Mouse (Mus musculus) liver, postnatal 0 days (tissue): ENCODE results near the gene Pex14. TPM values are rescaled to one million over a fixed set of nuclear protein-coding genes. Genes with fewer than 3 reads are reported as not detected.

Experiments
- ATAC-seq: fragments of 200-750 bp; cut with Nextera tagmentation; 2 replicates; pipeline ENCODE4 v1.8.0; 2017; ENCODE audit warnings: mild to moderate bottlenecking, moderate library complexity
- DNase-seq: peaks from one replicate; pipeline ENCODE4 v3.0.0-alpha.2; 2016
- H3K27ac ChIP-seq: fragments of 300-500 bp; sonication (generic); 2 replicates; pipeline ENCODE4 v1.5.1; 2014; ENCODE audit warnings: antibody characterized with exemption, moderate library complexity, mild to moderate bottlenecking, low read depth
- H3K27me3 ChIP-seq: fragments of 300-500 bp; sonication (generic); 2 replicates; pipeline ENCODE4 v1.6.1; 2014; ENCODE audit warnings: low read length, control low read depth, mixed read lengths; ENCODE audit not compliant: insufficient read depth
- H3K36me3 ChIP-seq: fragments of 300-500 bp; sonication (generic); replicated peaks from 2 replicates; pipeline ENCODE4 v1.6.1; 2014; ENCODE audit warnings: mild to moderate bottlenecking, control low read depth, low read length, moderate library complexity, mixed read lengths; ENCODE audit not compliant: insufficient read depth
- H3K4me1 ChIP-seq: fragments of 300-500 bp; sonication (generic); 2 replicates; pipeline ENCODE4 v1.6.1; 2014; ENCODE audit warnings: antibody characterized with exemption, mild to moderate bottlenecking, control low read depth; ENCODE audit not compliant: insufficient read depth
- H3K4me2 ChIP-seq: fragments of 300-500 bp; sonication (generic); 2 replicates; pipeline ENCODE4 v1.6.1; 2014; ENCODE audit warnings: low read depth, mild to moderate bottlenecking, low read length, moderate library complexity, mixed read lengths
- H3K4me3 ChIP-seq: fragments of 300-500 bp; sonication (generic); 2 replicates; pipeline ENCODE4 v1.5.1; 2014; ENCODE audit warnings: low read depth, low read length
- H3K9ac ChIP-seq: fragments of 300-500 bp; sonication (generic); replicated peaks from 2 replicates; pipeline ENCODE4 v1.6.1; 2014; ENCODE audit warnings: mild to moderate bottlenecking, moderate library complexity
- H3K9me3 ChIP-seq: fragments of 300-500 bp; sonication (generic); 2 replicates; pipeline ENCODE4 v1.6.1; 2016; ENCODE audit warnings: mild to moderate bottlenecking, control low read depth, low read length, mixed read lengths
- CTCF ChIP-seq: sonication (generic); IDR thresholded peaks from 2 replicates; pipeline ENCODE4 v1.5.1; 2016; ENCODE audit warnings: antibody characterized with exemption, low read depth
- EP300 ChIP-seq: IDR thresholded peaks from 2 replicates; pipeline ENCODE4 v1.6.1; 2016; ENCODE audit warnings: antibody characterized with exemption, low read depth, mild to moderate bottlenecking
- WGBS: fragments of 180-500 bp; shearing (Covaris S2); extraction: QIAGEN DNeasy Blood & Tissue Kit; methylation state at CpG from one replicate; pipeline ENCODE4 v1.1.7; 2014; ENCODE audit not compliant: insufficient replicate concordance; 5-methylcytosine and 5-hydroxymethylcytosine counted together
- polyA plus RNA-seq: library from polyadenylated mRNA; unstranded; fragments of >200 nt; fragmentation: Nextera tagmentation; extraction: Ambion mirVana; gene quantifications from 2 replicates; pipeline ENCODE4 v1.2.1, GENCODE M21; 2015

The Pex14 gene
- 47.5 and 53.6 TPM in 2 replicates for polyA plus RNA-seq

DNA sequence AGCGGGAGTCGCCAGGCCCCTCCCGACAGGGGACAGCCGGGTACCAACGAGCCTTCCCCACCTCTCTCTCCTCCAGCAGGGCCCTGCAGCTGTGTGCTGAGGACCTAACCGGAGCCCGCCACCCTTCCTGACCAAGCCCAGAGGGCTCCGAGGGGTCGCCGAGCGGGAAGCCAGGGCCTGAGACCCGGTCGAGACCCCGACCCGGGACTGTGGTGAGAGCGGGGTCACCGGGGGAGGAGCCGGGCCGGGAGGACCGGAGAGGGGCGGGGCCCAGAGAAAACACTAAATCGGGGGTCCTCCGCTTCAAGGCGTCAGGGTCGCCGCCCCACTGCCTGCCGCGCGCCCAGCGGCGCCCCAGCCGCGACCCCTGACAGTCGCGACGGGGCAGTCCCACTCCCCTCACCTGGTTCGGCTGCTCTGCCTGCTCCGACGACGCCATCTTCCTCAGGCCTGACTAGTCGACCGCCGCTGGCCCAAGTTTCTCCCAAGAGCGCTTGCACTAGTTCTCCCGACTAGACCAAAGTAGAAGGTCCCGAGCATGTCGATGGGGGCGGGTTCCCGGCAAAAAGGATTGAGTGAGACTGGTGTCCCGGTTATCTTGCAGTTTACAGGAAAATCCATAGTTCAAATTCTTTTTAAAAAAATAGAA, at the start of gene Pex14:
TSS of gene Pex14 (minus strand) at position 508 of the 649 bp plus-strand sequence.
- no peaks in the 10 kb centered on the region for H3K9me3 ChIP-seq
- DNase-seq (peak; percentile 90), ATAC-seq (peak; percentile 70)
- peak within 1 kb of the TSS; percentile 82 for H3K27ac ChIP-seq
- no peak for TF ChIP-seq CTCF
- no peak for TF ChIP-seq EP300
- H3K9ac ChIP-seq = peak within 1 kb of the TSS; percentile 92
- WGBS = 0% methylated on average over 47 of the region's 50 CpGs
- peak within 1 kb of the TSS; percentile 86 for H3K4me2 ChIP-seq
- H3K36me3 ChIP-seq = no peaks in the 10 kb centered on the region
- no peaks in the 10 kb centered on the region for H3K27me3 ChIP-seq
- H3K4me3 ChIP-seq = peak within 1 kb of the TSS; percentile 95
- H3K4me1 ChIP-seq = peaks cover 14% of the 10 kb centered on the region

DNA sequence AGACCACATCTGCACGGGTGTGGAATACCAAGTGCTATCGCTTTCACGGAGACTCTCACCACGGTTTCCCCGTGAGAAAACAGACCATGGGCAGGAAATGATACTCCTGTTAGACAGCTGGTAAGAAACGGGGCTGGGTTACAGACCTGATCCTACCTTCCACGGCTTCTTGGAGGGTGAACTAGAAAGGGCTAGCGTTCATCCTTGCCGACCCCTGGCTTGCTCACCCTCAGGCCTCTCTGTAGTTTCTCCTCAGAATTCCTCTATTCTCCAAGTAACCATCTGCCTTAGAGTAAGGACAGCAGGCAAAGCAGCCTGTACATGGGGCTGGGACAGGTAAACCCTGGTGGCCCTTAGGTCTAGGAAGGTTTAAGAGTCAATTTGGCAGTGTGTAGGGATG, 49.5 kb upstream of the Pex14 start:
- H3K36me3 ChIP-seq = peaks cover 32% of the 10 kb centered on the region
- 61% methylated on average over 9 of the region's 9 CpGs for WGBS
- DNase-seq = no peak

GRCm38 (mm10) chr4:149148084-149148483, 48.4 kb upstream of the Pex14 start:
- Histone ChIP-seq H3K27ac (peak overlapping the region; percentile 62), H3K9me3 (no peaks in the 10 kb centered on the region), H3K27me3 (no peaks in the 10 kb centered on the region), H3K9ac (no peak overlapping the region), H3K4me1 (peaks cover 16% of the 10 kb centered on the region), H3K4me2 (no peak overlapping the region), H3K36me3 (peaks cover 21% of the 10 kb centered on the region), H3K4me3 (no peak overlapping the region)
- ATAC-seq = no peak
- TF ChIP-seq EP300 (no peak), CTCF (no peak)
- no peak for DNase-seq
- 72% methylated on average over 4 of the region's 4 CpGs for WGBS

More for the DNA sequence above, 49.5 kb upstream of the Pex14 start:
- H3K27me3 ChIP-seq = no peaks in the 10 kb centered on the region
- no peak overlapping the region for H3K9ac ChIP-seq
- H3K4me1 ChIP-seq = peaks cover 16% of the 10 kb centered on the region
- H3K27ac ChIP-seq = peak overlapping the region; percentile 86
- no peak overlapping the region for H3K4me3 ChIP-seq
- no peak for TF ChIP-seq CTCF
- TF ChIP-seq EP300 = no peak
- 0 out of 2 replicates have a peak, but pooled peaks have one; percentile 2 for ATAC-seq
- no peak overlapping the region for H3K4me2 ChIP-seq
- no peaks in the 10 kb centered on the region for H3K9me3 ChIP-seq

DNA sequence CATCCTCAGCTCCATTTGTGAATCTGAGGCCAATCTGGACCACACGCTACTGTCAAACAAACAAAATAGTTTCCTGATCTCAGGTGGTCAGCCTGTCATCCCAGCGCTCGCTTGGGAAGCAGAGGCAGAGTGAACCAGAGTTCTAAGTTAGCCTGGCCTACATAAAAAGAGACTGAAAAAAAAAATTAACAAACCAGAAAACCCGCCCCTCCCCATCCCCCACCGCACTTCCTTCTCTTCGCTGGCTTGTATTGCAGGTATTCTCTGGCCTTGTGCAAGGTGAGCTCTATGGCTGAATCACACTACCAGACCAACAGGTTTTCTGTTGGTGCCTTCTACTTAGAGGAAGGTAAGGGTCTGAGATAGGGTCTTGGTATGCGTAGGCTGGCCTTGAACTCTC, 47.9 kb upstream of the Pex14 start:
- TF ChIP-seq EP300 = no peak
- TF ChIP-seq CTCF = no peak
- H3K27me3 ChIP-seq = no peaks in the 10 kb centered on the region
- no peaks in the 10 kb centered on the region for H3K9me3 ChIP-seq
- peaks cover 16% of the 10 kb centered on the region for H3K4me1 ChIP-seq
- no peak overlapping the region for H3K4me2 ChIP-seq
- DNase-seq (no peak), ATAC-seq (no peak)
- WGBS = 48% methylated on average over 7 of the region's 7 CpGs
- H3K27ac ChIP-seq = peak overlapping the region; percentile 62
- no peak overlapping the region for H3K9ac ChIP-seq
- H3K36me3 ChIP-seq = peaks cover 16% of the 10 kb centered on the region
- H3K4me3 ChIP-seq = no peak overlapping the region

DNA sequence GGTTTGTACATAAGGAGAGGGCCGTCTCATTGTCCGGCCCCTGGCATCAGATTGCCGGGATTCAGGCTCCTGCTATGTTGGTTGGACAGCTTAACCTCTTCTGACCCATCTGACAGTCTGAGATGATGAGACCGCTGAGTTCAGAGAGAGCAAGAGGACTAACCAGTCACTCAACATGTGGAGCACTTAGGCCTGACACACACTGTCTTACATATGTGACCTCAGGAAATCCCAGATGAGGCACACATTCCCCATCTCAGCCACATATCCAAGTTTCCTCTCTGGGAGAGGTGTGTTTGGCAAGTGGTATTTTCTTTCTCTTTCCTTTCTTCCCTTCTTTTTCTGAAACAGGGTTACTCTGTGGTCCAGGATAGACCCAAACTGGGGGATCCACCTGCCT, 45.5 kb upstream of the Pex14 start:
- Histone ChIP-seq H3K9me3 (no peaks in the 10 kb centered on the region), H3K27ac (no peak overlapping the region), H3K4me1 (peaks cover 16% of the 10 kb centered on the region), H3K27me3 (no peaks in the 10 kb centered on the region), H3K4me2 (no peak overlapping the region), H3K4me3 (no peak overlapping the region), H3K9ac (no peak overlapping the region), H3K36me3 (no peaks in the 10 kb centered on the region)
- TF ChIP-seq CTCF (no peak), EP300 (no peak)
- no peak for ATAC-seq
- 80% methylated on average over 4 of the region's 4 CpGs for WGBS
- no peak for DNase-seq

DNA sequence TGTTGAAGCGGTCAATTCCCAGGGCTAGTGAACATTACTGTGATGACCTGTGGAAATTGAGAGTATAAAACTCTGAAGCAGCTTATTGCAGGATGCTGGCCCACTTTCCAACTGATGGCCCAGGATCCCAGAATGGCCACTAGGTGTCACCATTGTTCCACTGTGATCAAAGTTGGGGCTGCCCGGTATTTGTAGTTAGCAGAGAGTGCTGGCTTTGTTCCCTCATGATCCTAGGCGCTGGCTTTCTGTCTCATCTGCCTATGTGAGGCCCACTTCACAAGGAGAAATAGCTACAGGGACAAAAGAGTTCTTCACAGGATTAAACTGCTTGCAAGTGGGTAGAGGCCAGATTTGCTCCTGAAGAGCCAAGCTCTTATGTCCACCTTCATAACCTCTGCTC, 44.8 kb upstream of the Pex14 start:
- DNase-seq = peak; percentile 85
- Histone ChIP-seq H3K36me3 (no peaks in the 10 kb centered on the region), H3K9ac (no peak overlapping the region), H3K27ac (no peak overlapping the region), H3K27me3 (no peaks in the 10 kb centered on the region), H3K9me3 (no peaks in the 10 kb centered on the region), H3K4me2 (no peak overlapping the region), H3K4me1 (peaks cover 16% of the 10 kb centered on the region), H3K4me3 (no peak overlapping the region)
- no peak for TF ChIP-seq EP300
- TF ChIP-seq CTCF = peak; percentile 98
- 4% methylated on average over 3 of the region's 3 CpGs for WGBS
- peak; percentile 72 for ATAC-seq
